Mouse (Mus musculus): ENCODE data around the gene Adh5. TPM values are rescaled to one million over a fixed set of nuclear protein-coding genes. Genes with fewer than 3 reads are reported as not detected.

Gene Adh5
- total RNA-seq (2014; rRNA removed) (93.2 and 96.8 TPM in 2 replicates), polyA plus RNA-seq (2015; fragmentation: Nextera tagmentation; extraction: Ambion mirVana) (163 and 176 TPM in 2 replicates)

DNA sequence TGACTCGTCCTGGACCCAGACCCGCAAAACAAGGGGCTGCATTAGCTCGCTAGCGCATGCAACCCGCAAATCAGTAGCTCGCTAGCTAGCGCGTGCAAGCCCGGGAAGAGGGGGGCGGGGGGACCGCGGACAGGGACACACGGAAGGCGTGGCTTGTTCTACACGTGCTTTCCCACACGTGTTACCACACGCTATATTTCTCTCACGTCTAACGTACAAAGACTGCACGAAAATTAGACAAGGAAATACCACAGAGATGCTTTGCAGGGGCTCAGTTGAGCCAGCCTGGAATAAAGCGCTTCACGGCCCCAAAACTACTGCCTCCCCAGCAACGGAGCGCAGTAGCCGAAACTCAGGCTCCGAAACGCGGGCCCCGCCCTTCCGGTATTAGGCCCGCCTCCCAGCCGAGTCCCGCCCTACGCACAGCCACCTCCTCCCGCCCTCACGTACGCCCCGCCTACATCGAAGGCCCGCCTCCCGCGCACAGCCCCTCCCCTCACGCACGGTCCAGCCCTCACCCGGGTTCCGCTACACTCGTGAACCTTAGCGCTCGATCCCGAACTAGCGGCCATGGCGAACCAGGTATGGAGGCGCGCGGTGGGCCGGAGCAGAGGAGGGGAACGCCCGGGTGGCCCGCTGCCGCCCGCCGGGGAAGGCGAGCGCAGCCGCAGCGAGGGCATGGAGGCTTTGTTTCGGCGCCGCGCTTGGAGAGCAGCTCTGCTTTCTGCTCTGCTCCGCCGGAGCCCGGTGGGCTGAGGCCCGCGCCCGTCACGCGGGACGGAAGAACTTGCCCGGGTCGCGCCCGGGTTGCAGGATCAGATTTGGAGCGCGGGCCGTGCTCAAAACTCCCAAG lies at the start of gene Adh5:
Gene Adh5 (plus strand): TSS at position 482 of the 853 bp plus-strand sequence.
- H3K4me2 ChIP-seq (ENCODE audit: low read depth, low read length, poor library complexity, severe bottlenecking) = peak within 1 kb of the TSS; percentile 82
- no peaks in the 10 kb centered on the region for H3K27me3 ChIP-seq (ENCODE audit: insufficient read depth, low read length)
- DNase-seq (ENCODE audit: low spot score) (peak; percentile 94), ATAC-seq (ENCODE audit: low FRiP score) (peak; percentile 99)
- under 1% methylated on average over 85 of the region's 86 CpGs for WGBS
- peak; percentile 56 for TF ChIP-seq CTCF (IDR thresholded peaks at IDR 0.05)
- H3K9me3 ChIP-seq (ENCODE audit: low read length) = no peaks in the 10 kb centered on the region
- peaks cover 6% of the 10 kb centered on the region; the same call in 1 of the 2 replicates for H3K4me1 ChIP-seq (ENCODE audit: insufficient read depth, low read length)
- peak within 1 kb of the TSS; percentile 72 for H3K27ac ChIP-seq (ENCODE audit: low read depth, low read length)
- H3K9ac ChIP-seq (replicated peaks; ENCODE audit: low read length, poor library complexity, severe bottlenecking) = peak within 1 kb of the TSS; percentile 73
- H3K36me3 ChIP-seq (ENCODE audit: insufficient read depth, low read length) = peaks cover 18% of the 10 kb centered on the region; the same call in 1 of the 2 replicates
- peak within 1 kb of the TSS; percentile 70 for H3K4me3 ChIP-seq (ENCODE audit: low read depth, low read length)

DNA sequence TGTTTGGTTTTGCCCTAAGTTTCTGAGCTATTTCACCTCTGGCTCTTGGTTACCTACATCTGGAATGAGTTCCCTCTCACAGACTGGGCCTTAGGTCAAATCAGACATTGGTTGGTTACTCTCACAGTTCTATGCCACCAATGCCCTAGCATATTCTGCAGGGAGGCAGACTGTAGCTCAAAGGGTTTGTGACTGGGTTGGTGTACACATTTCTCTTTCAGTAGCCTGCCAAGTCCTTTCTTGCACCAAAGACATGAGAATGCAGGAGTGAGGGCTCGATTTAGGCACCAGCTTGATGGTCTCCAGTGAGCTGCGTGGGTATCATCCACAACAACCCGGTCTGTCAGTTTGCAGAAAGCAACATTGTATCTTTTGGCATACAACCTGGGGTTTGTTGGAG lies 38.0 kb upstream of the Adh5 start:
- no peak overlapping the region for H3K4me2 ChIP-seq (ENCODE audit: low read depth, low read length, poor library complexity, severe bottlenecking)
- 59% methylated on average over 3 of the region's 3 CpGs for WGBS
- H3K4me1 ChIP-seq (ENCODE audit: insufficient read depth, low read length) = no peaks in the 10 kb centered on the region
- no peaks in the 10 kb centered on the region for H3K9me3 ChIP-seq (ENCODE audit: low read length)
- H3K36me3 ChIP-seq (ENCODE audit: insufficient read depth, low read length) = no peaks in the 10 kb centered on the region
- TF ChIP-seq CTCF (IDR thresholded peaks at IDR 0.05) = no peak
- ATAC-seq (ENCODE audit: low FRiP score) = no peak
- no peaks in the 10 kb centered on the region for H3K27me3 ChIP-seq (ENCODE audit: insufficient read depth, low read length)
- DNase-seq (ENCODE audit: low spot score) = no peak
- no peak overlapping the region for H3K4me3 ChIP-seq (ENCODE audit: low read depth, low read length)
- H3K9ac ChIP-seq (replicated peaks; ENCODE audit: low read length, poor library complexity, severe bottlenecking) = no peak overlapping the region
- H3K27ac ChIP-seq (ENCODE audit: low read depth, low read length) = no peak overlapping the region

DNA sequence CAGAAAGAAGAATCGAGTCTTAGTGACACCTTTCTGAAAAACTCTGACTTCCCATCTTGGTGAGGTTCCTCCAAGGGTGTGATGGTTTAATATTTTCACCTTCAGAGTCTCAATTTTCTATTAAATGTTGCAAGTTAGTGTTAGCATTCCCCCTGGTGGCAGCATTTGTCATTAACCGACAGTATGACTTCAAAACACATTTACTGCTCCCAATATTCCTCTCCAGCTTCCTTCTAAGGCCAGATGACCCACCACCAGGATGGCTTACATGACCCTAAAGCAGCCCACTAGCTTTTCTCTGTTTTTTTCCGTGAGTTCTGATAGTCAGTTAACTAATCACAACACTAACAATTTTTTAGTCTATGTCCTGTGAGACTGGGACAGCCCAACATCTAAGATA lies 37.6 kb upstream of the Adh5 start:
- no peaks in the 10 kb centered on the region for H3K27me3 ChIP-seq (ENCODE audit: insufficient read depth, low read length)
- peak; percentile 79 for TF ChIP-seq CTCF (IDR thresholded peaks at IDR 0.05)

DNA sequence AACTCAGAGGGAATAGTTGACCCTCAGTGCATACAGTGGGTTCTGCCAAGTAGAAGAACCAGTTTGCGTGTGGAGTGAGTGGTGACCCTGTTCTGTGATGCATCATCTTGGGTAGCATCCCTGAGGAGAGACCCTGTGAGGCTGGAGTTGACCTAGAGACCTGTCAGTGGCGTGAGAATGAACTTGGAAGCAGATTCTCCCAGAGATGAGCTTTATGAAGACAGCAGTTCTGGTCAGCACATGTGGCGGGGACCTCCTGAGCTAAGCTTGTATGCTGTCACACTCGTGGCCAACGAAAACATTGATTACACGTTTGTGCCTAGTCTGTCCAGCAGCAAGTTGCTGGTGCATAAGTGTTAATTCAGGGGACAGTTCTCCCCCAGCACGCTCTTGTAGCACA lies 37.1 kb upstream of the Adh5 start:
- DNase-seq (ENCODE audit: low spot score) = no peak
- Histone ChIP-seq H3K4me2 (ENCODE audit: low read depth, low read length, poor library complexity, severe bottlenecking) (no peak overlapping the region), H3K4me3 (ENCODE audit: low read depth, low read length) (no peak overlapping the region), H3K9ac (replicated peaks; ENCODE audit: low read length, poor library complexity, severe bottlenecking) (no peak overlapping the region), H3K4me1 (ENCODE audit: insufficient read depth, low read length) (no peaks in the 10 kb centered on the region), H3K36me3 (ENCODE audit: insufficient read depth, low read length) (no peaks in the 10 kb centered on the region), H3K9me3 (ENCODE audit: low read length) (no peaks in the 10 kb centered on the region), H3K27me3 (ENCODE audit: insufficient read depth, low read length) (no peaks in the 10 kb centered on the region), H3K27ac (ENCODE audit: low read depth, low read length) (no peak overlapping the region)
- WGBS = 81% methylated on average over 7 of the region's 7 CpGs
- TF ChIP-seq CTCF (IDR thresholded peaks at IDR 0.05) = no peak
- ATAC-seq (ENCODE audit: low FRiP score) = no peak

More for the DNA sequence above, 37.6 kb upstream of the Adh5 start:
- no peaks in the 10 kb centered on the region for H3K9me3 ChIP-seq (ENCODE audit: low read length)
- H3K4me1 ChIP-seq (ENCODE audit: insufficient read depth, low read length) = no peaks in the 10 kb centered on the region
- ATAC-seq (ENCODE audit: low FRiP score) = no peak
- H3K36me3 ChIP-seq (ENCODE audit: insufficient read depth, low read length) = no peaks in the 10 kb centered on the region
- 39% methylated on average over 3 of the region's 3 CpGs for WGBS
- peak; percentile 70 for DNase-seq (ENCODE audit: low spot score)
- H3K27ac ChIP-seq (ENCODE audit: low read depth, low read length) = no peak overlapping the region
- no peak overlapping the region for H3K9ac ChIP-seq (replicated peaks; ENCODE audit: low read length, poor library complexity, severe bottlenecking)
- H3K4me2 ChIP-seq (ENCODE audit: low read depth, low read length, poor library complexity, severe bottlenecking) = no peak overlapping the region
- H3K4me3 ChIP-seq (ENCODE audit: low read depth, low read length) = no peak overlapping the region

DNA sequence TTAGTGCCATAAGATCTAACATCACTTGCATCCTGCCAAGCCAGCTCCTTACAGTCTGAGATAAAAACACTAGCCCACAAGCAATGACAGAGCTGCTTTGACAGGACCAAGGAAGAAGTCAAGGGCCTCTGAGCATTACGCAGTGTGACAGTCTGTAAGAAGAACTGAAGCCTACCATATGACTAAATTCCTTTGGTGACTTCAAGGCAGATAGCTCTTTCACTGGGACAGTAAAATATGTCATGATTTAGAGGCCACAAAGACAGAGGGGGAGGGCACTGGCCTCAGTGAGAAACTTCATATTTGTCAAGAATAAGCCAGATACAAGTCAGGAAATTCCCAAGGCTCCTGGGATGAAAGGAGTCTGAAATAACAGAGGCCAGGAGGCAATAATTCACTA lies 35.0 kb upstream of the Adh5 start:
- ATAC-seq (ENCODE audit: low FRiP score) (no peak), DNase-seq (ENCODE audit: low spot score) (no peak)
- no peak overlapping the region for H3K4me3 ChIP-seq (ENCODE audit: low read depth, low read length)
- WGBS = 93% methylated on average over 1 of the region's 1 CpGs
- H3K27ac ChIP-seq (ENCODE audit: low read depth, low read length) = no peak overlapping the region
- no peak overlapping the region for H3K9ac ChIP-seq (replicated peaks; ENCODE audit: low read length, poor library complexity, severe bottlenecking)
- H3K4me1 ChIP-seq (ENCODE audit: insufficient read depth, low read length) = no peaks in the 10 kb centered on the region
- no peaks in the 10 kb centered on the region for H3K9me3 ChIP-seq (ENCODE audit: low read length)
- TF ChIP-seq CTCF (IDR thresholded peaks at IDR 0.05) = no peak
- H3K36me3 ChIP-seq (ENCODE audit: insufficient read depth, low read length) = no peaks in the 10 kb centered on the region
- H3K27me3 ChIP-seq (ENCODE audit: insufficient read depth, low read length) = no peaks in the 10 kb centered on the region
- H3K4me2 ChIP-seq (ENCODE audit: low read depth, low read length, poor library complexity, severe bottlenecking) = no peak overlapping the region

DNA sequence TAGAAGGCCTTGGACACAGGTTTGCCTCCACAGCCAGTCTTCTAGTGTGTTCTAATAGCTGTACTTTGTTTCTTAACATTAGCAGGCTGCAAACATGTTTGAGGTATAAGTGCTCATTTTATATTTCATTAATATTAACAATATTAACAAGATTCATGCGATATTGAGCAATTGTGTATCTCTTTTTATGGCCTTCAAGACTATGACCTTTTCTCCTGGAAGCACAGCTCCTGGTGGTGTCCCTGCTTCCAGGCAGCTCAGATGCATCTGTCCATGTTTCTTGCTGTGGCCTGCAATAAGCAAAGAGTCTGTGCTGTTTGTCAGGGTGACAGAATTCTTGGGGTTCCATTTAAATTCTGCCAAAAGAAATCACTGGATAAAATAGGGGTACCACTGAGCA lies 33.3 kb upstream of the Adh5 start:
- Histone ChIP-seq H3K4me1 (ENCODE audit: insufficient read depth, low read length) (no peaks in the 10 kb centered on the region), H3K27ac (ENCODE audit: low read depth, low read length) (no peak overlapping the region), H3K9me3 (ENCODE audit: low read length) (no peaks in the 10 kb centered on the region), H3K4me2 (ENCODE audit: low read depth, low read length, poor library complexity, severe bottlenecking) (no peak overlapping the region), H3K27me3 (ENCODE audit: insufficient read depth, low read length) (no peaks in the 10 kb centered on the region), H3K36me3 (ENCODE audit: insufficient read depth, low read length) (no peaks in the 10 kb centered on the region), H3K9ac (replicated peaks; ENCODE audit: low read length, poor library complexity, severe bottlenecking) (no peak overlapping the region), H3K4me3 (ENCODE audit: low read depth, low read length) (no peak overlapping the region)
- ATAC-seq (ENCODE audit: low FRiP score) (no peak), DNase-seq (ENCODE audit: low spot score) (no peak)
- 97% methylated on average over 1 of the region's 1 CpGs for WGBS
- TF ChIP-seq CTCF (IDR thresholded peaks at IDR 0.05) = no peak
